ENCODE assay signal across 10 mouse cellular contexts in the genomic region with DNA sequence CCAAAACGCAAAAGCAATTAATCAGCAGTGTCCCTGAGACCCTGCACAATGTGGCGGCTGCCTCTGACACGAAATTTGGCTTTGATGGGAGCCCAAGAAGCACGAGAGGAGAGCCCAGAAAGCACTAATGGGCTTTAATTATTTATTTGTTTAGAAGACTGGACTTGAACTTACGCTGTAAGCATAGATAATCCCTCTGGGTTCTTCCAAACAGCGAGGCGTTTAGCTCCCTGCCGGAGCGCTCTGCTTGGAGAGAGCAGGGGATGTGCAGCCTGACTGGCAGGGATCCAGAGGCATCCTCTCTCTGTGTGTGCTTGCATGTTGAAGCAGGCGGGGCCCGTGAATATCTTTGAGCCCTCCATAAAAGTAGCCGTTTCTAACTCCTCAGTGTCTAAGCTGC.
A peak's percentile ranks its signal among the peaks of the same experiment; 100 is the strongest.
DNase-seq lines count a peak whose midpoint lies in the region; ATAC-seq and TF ChIP-seq lines count a peak whose summit lies in the region.
"Had no signal": no experiment of that assay in that cellular context is flagged by ENCODE, and none has a peak within 500 bp of the region (broad histone marks: within the 10 kb centered on the region; RNA-seq: fewer than 3 reads in every experiment).

No protein-coding gene starts in this region.

- ATAC-seq in CD4-positive, CD25-positive, alpha-beta regulatory T cell, adult 4 months: no peak

- no peak for TF ChIP-seq CTCF in brain, embryonic 14.5 days (IDR thresholded peaks at IDR 0.05; ENCODE audit: borderline replicate concordance, extremely low read depth, insufficient read depth, insufficient read length)

- TF ChIP-seq POLR2A in brain, embryonic 14.5 days (IDR thresholded peaks at IDR 0.05; ENCODE audit: borderline replicate concordance, extremely low read depth, insufficient read depth, insufficient read length, poor library complexity, severe bottlenecking): no peak

- peak; percentile 16 to 52 for DNase-seq in cerebellum, postnatal 25 days
- DNase-seq in cerebellum, adult 11-12 months: no peak
- DNase-seq in left cerebral cortex, adult 18-20 months (ENCODE audit: low spot score in 2 of 2): peak; percentile 2 to 3
- no peak for DNase-seq in left cerebral cortex, adult 11 months (ENCODE audit: low spot score)
- DNase-seq in brain, embryonic 14.5 days (ENCODE audit: low read depth): peak; percentile 83
- DNase-seq in layer of hippocampus, postnatal 36 days: peak; percentile 21 to 26
- no peak for DNase-seq in kidney, adult 18-20 months
- DNase-seq: adrenal gland, adult 2 months; cerebellum, adult 9-10 months had no signal

Comparison
In these comparisons a context has a peak if more than half of its experiments do, and no peak if none do; other contexts are left out.
1. DNase-seq: peak in cerebellum, postnatal 25 days (2 of 2), left cerebral cortex, adult 18-20 months (2 of 2), brain, embryonic 14.5 days (single experiment) and layer of hippocampus, postnatal 36 days (2 of 2); none in cerebellum, adult 11-12 months (single experiment), left cerebral cortex, adult 11 months (single experiment) and kidney, adult 18-20 months (single experiment).